Mouse (Mus musculus) intestine, embryonic 16.5 days (tissue): ENCODE measurements around the gene Dguok. TPM values are rescaled to one million over a fixed set of nuclear protein-coding genes. Genes with fewer than 3 reads are reported as not detected.

Experiments
- ATAC-seq: fragments of 200-750 bp; cut with Nextera tagmentation; 2 replicates; pipeline ENCODE4 v1.8.0; 2017; ENCODE audit warnings: moderate TSS enrichment, moderate library complexity
- H3K27ac ChIP-seq: fragments of 300-500 bp; sonication (generic); 2 replicates; pipeline ENCODE4 v1.5.1; 2014; ENCODE audit warnings: mild to moderate bottlenecking, low read length
- H3K27me3 ChIP-seq: fragments of 300-500 bp; sonication (generic); replicated peaks from 2 replicates; pipeline ENCODE4 v1.6.1; 2014; ENCODE audit warnings: low read length, control low read depth, mixed read lengths; ENCODE audit not compliant: control insufficient read depth, insufficient read depth
- H3K36me3 ChIP-seq: fragments of 300-500 bp; sonication (generic); 2 replicates; pipeline ENCODE4 v1.6.1; 2014; ENCODE audit warnings: low read length, control low read depth; ENCODE audit not compliant: control insufficient read depth, insufficient read depth
- H3K4me1 ChIP-seq: fragments of 300-500 bp; sonication (generic); 2 replicates; pipeline ENCODE4 v1.6.1; 2014; ENCODE audit warnings: low read length, control low read depth, mixed read lengths; ENCODE audit not compliant: control insufficient read depth, insufficient read depth
- H3K4me2 ChIP-seq: fragments of 300-500 bp; sonication (generic); 2 replicates; pipeline ENCODE4 v1.6.1; 2014; ENCODE audit warnings: low read depth, low read length, control low read depth
- H3K4me3 ChIP-seq: fragments of 300-500 bp; sonication (generic); 2 replicates; pipeline ENCODE4 v1.5.1; 2014; ENCODE audit warnings: mild to moderate bottlenecking, low read length
- H3K9ac ChIP-seq: fragments of 300-500 bp; sonication (generic); 2 replicates; pipeline ENCODE4 v1.6.1; 2014; ENCODE audit warnings: low read depth, low read length
- H3K9me3 ChIP-seq: fragments of 300-500 bp; sonication (generic); 2 replicates; pipeline ENCODE4 v1.6.1; 2016; ENCODE audit warnings: low read length, control low read depth; ENCODE audit not compliant: control insufficient read depth
- WGBS: fragments of 180-500 bp; shearing (Covaris S2); extraction: QIAGEN DNeasy Blood & Tissue Kit; methylation state at CpG from one replicate; pipeline ENCODE4 v1.1.7; 2014; 5-methylcytosine and 5-hydroxymethylcytosine counted together
- polyA plus RNA-seq: library from polyadenylated mRNA; unstranded; fragments of >200 nt; fragmentation: Nextera tagmentation; extraction: Ambion mirVana; gene quantifications from 2 replicates; pipeline ENCODE4 v1.2.1, GENCODE M21; 2015

The Dguok gene
- polyA plus RNA-seq, 1 experiment from 2014 or later = 72.4 TPM

DNA sequence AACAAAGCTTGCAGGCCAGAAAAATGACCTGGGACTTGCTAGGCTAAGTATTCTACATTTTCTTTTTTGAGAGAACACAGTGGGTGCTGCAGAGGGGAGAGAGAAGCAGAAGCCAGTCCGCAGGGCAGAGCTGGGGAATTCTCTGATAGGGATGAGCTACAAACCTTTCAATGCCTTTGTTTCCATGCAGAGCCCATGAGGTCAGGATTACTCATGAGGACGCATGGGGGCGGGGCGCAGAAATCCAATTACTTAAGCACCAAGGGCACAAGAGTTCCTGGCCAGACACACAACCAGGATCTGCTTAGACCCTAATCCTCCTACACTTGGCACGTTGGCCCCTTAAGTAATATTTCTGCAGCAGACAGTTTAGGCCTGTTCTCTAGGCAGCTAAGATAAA is 71.6 kb downstream of the Dguok start:
- no peak overlapping the region for H3K27ac ChIP-seq
- ATAC-seq = no peak
- H3K4me1 ChIP-seq = peaks cover 58% of the 10 kb centered on the region

GRCm38 (mm10) chr6:83433546-83433945 is 73.2 kb downstream of the Dguok start:
- Histone ChIP-seq H3K4me2 (no peak overlapping the region), H3K27ac (peak overlapping the region; percentile 18; the same call in 1 of the 2 replicates), H3K4me3 (no peak overlapping the region), H3K9ac (no peak overlapping the region), H3K27me3 (no peaks in the 10 kb centered on the region), H3K36me3 (peaks cover 8% of the 10 kb centered on the region; the same call in 1 of the 2 replicates), H3K9me3 (no peaks in the 10 kb centered on the region), H3K4me1 (peaks cover 48% of the 10 kb centered on the region)
- 82% methylated on average over 4 of the region's 4 CpGs for WGBS
- no peak for ATAC-seq

More for the DNA sequence above, 71.6 kb downstream of the Dguok start:
- Histone ChIP-seq H3K4me2 (no peak overlapping the region), H3K4me3 (no peak overlapping the region), H3K27me3 (no peaks in the 10 kb centered on the region), H3K9ac (no peak overlapping the region), H3K36me3 (0 out of 2 replicates have a peak, but pooled peaks cover 8% of the 10 kb centered on the region), H3K9me3 (no peaks in the 10 kb centered on the region)
- 52% methylated on average over 5 of the region's 5 CpGs for WGBS

DNA sequence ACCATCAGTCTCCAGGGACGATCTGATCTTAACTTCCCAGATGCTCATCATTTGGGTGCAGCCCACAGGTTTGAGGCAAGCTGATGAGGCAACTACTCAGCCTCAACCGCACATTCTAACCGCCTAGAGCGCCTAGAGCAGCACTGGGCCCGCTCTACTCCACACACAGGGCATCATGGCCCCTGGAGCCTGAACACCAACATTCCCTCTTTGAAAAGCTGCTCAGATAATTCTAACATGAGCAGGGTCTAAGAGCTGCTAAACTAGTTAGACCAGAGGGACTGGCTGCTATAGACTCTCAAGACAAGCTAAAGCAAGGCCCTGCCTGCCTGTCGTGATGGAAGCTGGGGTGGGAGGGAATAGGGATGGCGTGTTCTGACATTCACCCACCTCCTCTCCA is 73.8 kb downstream of the Dguok start:
- ATAC-seq = no peak
- Histone ChIP-seq H3K27me3 (no peaks in the 10 kb centered on the region), H3K4me1 (peaks cover 52% of the 10 kb centered on the region), H3K4me3 (no peak overlapping the region), H3K4me2 (no peak overlapping the region), H3K27ac (no peak overlapping the region), H3K36me3 (peaks cover 7% of the 10 kb centered on the region; the same call in 1 of the 2 replicates), H3K9me3 (no peaks in the 10 kb centered on the region), H3K9ac (no peak overlapping the region)
- 82% methylated on average over 7 of the region's 7 CpGs for WGBS

Other genes starting within 250 kb of the Dguok start
- 36.4 and 43.5 TPM in 2 replicates for gene Mthfd2, start 181.1 kb downstream of the Dguok start, polyA plus RNA-seq
- 50.8 and 52.8 TPM in 2 replicates for gene Mob1a, start 181.0 kb downstream of the Dguok start, polyA plus RNA-seq
- 173 and 186 TPM in 2 replicates for gene Bola3, start 157.8 kb downstream of the Dguok start, polyA plus RNA-seq
- gene Tet3, start 47.9 kb downstream of the Dguok start, polyA plus RNA-seq = 40.1 and 43.5 TPM in 2 replicates
- gene Actg2, start 29.3 kb upstream of the Dguok start, polyA plus RNA-seq = 1,727 and 1,747 TPM in 2 replicates
- gene Stambp, start 65.8 kb upstream of the Dguok start, polyA plus RNA-seq = 29.4 and 30.5 TPM in 2 replicates
- gene Clec4f, start 149.2 kb upstream of the Dguok start, polyA plus RNA-seq = 0.12 and 0.32 TPM in 2 replicates
- not detected in 2 replicates for gene Cd207, start 170.9 kb upstream of the Dguok start, polyA plus RNA-seq
- not detected in 2 replicates for gene Vax2, start 204.3 kb upstream of the Dguok start, polyA plus RNA-seq
- gene Atp6v1b1, start 236.0 kb upstream of the Dguok start, polyA plus RNA-seq = not detected in 2 replicates